ENCODE assay signal across 16 mouse cellular contexts in the genomic region with DNA sequence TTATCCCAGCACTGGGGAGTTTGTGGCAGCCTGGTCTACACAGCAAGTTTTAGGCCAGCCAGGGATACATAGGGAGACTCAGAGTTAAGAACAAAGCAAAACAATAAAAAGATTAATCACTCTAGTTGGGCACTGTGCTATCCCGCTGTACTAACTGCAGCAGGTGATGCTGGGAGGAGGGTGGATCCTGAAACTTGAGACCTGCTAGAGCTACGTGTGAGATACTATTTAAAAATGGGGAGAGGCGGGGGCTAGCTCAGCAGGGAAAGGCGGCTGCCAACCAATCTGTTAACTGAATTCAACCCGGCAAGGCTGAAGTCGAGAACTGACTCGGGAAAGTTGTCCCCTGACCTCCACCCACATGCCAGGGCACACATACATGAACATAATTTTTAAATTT. TPM values are rescaled to one million over a fixed set of nuclear protein-coding genes. Genes with fewer than 3 reads are reported as not detected.
DNase-seq lines count a peak whose midpoint lies in the region; ATAC-seq lines count a peak whose summit lies in the region.
"Had no signal": no experiment of that assay in that cellular context is flagged by ENCODE, and none has a peak within 500 bp of the region (broad histone marks: within the 10 kb centered on the region; RNA-seq: fewer than 3 reads in every experiment).

No protein-coding gene starts in this region.

- 0 out of 2 replicates have a peak overlapping the region, but pooled peaks have one; percentile 14 for H3K4me3 ChIP-seq in heart, embryonic 11.5 days (ENCODE audit: low read depth, low read length)
- no peak overlapping the region for H3K4me3 ChIP-seq in limb, embryonic 15.5 days
- H3K4me3 ChIP-seq: erythroblast, embryonic 14.5 days had no signal

- DNase-seq in gastrocnemius, adult 8-10 months (ENCODE audit: low spot score in 2 of 2): peak; percentile 34 to 56
- no peak for DNase-seq in gastrocnemius, postnatal 36 days
- peak; percentile 82 for DNase-seq in ES-CJ7 (ENCODE audit: low read depth, low spot score)
- DNase-seq in cerebellum, adult 9-11 months: no peak
- no peak for DNase-seq in spleen, adult 18-20 months
- DNase-seq in ovary, postnatal 36 days (ENCODE audit: low spot score): no peak
- DNase-seq: B cell, adult 2 months; cerebellum, adult 11-12 months; layer of hippocampus, postnatal 36 days; lung, postnatal 36 days; right cerebral cortex, postnatal 14 days; thymus, postnatal 14 days had no signal

- no peaks in the 10 kb centered on the region for H3K36me3 ChIP-seq in heart, embryonic 11.5 days (ENCODE audit: control insufficient read depth, insufficient read depth, low read length)
- H3K36me3 ChIP-seq in limb, embryonic 15.5 days: peaks cover 9% of the 10 kb centered on the region; the same call in 1 of the 2 replicates

- H3K27me3 ChIP-seq in heart, embryonic 11.5 days (ENCODE audit: control insufficient read depth, insufficient read depth, low read length): no peaks in the 10 kb centered on the region
- no peaks in the 10 kb centered on the region for H3K27me3 ChIP-seq in limb, embryonic 15.5 days

- H3K9me3 ChIP-seq in heart, embryonic 11.5 days (replicated peaks; ENCODE audit: control insufficient read depth, low read length): no peaks in the 10 kb centered on the region
- H3K9me3 ChIP-seq in limb, embryonic 15.5 days: no peaks in the 10 kb centered on the region

- H3K4me2 ChIP-seq in heart, embryonic 11.5 days: peak overlapping the region; percentile 54
- H3K4me2 ChIP-seq in limb, embryonic 15.5 days: peak overlapping the region; percentile 14; the same call in 1 of the 2 replicates
- H3K4me2 ChIP-seq: hindbrain, embryonic 14.5 days had no signal

- H3K9ac ChIP-seq in heart, embryonic 11.5 days (ENCODE audit: low read depth, low read length): no peak overlapping the region
- no peak overlapping the region for H3K9ac ChIP-seq in limb, embryonic 15.5 days
- H3K9ac ChIP-seq: hindbrain, embryonic 14.5 days had no signal

- H3K4me1 ChIP-seq in heart, embryonic 11.5 days (ENCODE audit: control insufficient read depth, insufficient read depth, low read length): no peaks in the 10 kb centered on the region
- peaks cover 8% of the 10 kb centered on the region; the same call in 1 of the 2 replicates for H3K4me1 ChIP-seq in limb, embryonic 15.5 days

- intact Hi-C loops in gastrocnemius, postnatal 36 days (cut with DNase I): no loop called here

- 0 out of 2 replicates have a peak, but pooled peaks have one; percentile 57 for ATAC-seq in heart, embryonic 11.5 days (replicated peaks; ENCODE audit: insufficient number of reproducible peaks, low FRiP score, low TSS enrichment)
- 0 out of 2 replicates have a peak, but pooled peaks have one; percentile 59 for ATAC-seq in limb, embryonic 15.5 days (ENCODE audit: insufficient number of reproducible peaks, low FRiP score, low TSS enrichment, low read depth)

- H3K27ac ChIP-seq in heart, embryonic 11.5 days (ENCODE audit: low read depth, low read length): 0 out of 2 replicates have a peak overlapping the region, but pooled peaks have one; percentile 22
- no peak overlapping the region for H3K27ac ChIP-seq in limb, embryonic 15.5 days
- H3K27ac ChIP-seq: hindbrain, embryonic 14.5 days had no signal

- WGBS in heart, embryonic 11.5 days (ENCODE audit: insufficient replicate concordance): 13% methylated on average over 7 of the region's 7 CpGs
- 16% methylated on average over 7 of the region's 7 CpGs for WGBS in limb, embryonic 15.5 days

RNA-seq across cellular contexts. Expression of gene Dnmbp, which starts 45.9 kb away (rescaled TPM):
- 10 to 100 TPM; 10.9 to 13.2 (median 12.2) TPM for total RNA-seq in gastrocnemius, adult 8-10 months (2022)
- total RNA-seq in gastrocnemius, postnatal 36 days (2021): 1 to 10 TPM; 8.3 to 9.7 TPM
- polyA plus RNA-seq in heart, embryonic 11.5 days (2014; fragmentation: Nextera tagmentation; extraction: Ambion mirVana): 11.4 and 11.7 TPM in 2 replicates
- polyA plus RNA-seq in limb, embryonic 15.5 days (2015; fragmentation: Nextera tagmentation; extraction: Ambion mirVana): 22.9 and 23.8 TPM in 2 replicates
- polyA plus RNA-seq: erythroblast, embryonic 14.5 days had no signal

Comparison
In these comparisons a context has a peak if more than half of its experiments do, and no peak if none do; other contexts are left out.
1. DNase-seq: peak in gastrocnemius, adult 8-10 months (2 of 2) and ES-CJ7 (single experiment); none in gastrocnemius, postnatal 36 days (0 of 2), cerebellum, adult 9-11 months (single experiment), spleen, adult 18-20 months (0 of 2) and ovary, postnatal 36 days (single experiment).